ENCODE assay signal across 8 mouse cellular contexts in genomic region chr16:32608712-32609400, GRCm38 (mm10). TPM values are rescaled to one million over a fixed set of nuclear protein-coding genes. Genes with fewer than 3 reads are reported as not detected.
DNase-seq lines count a peak whose midpoint lies in the region; ATAC-seq and TF ChIP-seq lines count a peak whose summit lies in the region.

Gene Tfrc (plus strand): TSS chr16:32608920.

- peak within 1 kb of the TSS; percentile 98 for H3K27ac ChIP-seq in hindbrain, embryonic 10.5 days
- H3K27ac ChIP-seq in lung, postnatal 0 days (ENCODE audit: low read length): peak within 1 kb of the TSS; percentile 43

- no peak for TF ChIP-seq EP300 in lung, postnatal 0 days (IDR thresholded peaks at IDR 0.05)

- peak; percentile 98 for ATAC-seq in frontal cortex, adult (ENCODE audit: low TSS enrichment)
- ATAC-seq in lung, postnatal 0 days: peak; percentile 98

- H3K9me3 ChIP-seq in hindbrain, embryonic 10.5 days: no peaks in the 10 kb centered on the region
- H3K9me3 ChIP-seq in lung, postnatal 0 days (ENCODE audit: low read length): no peaks in the 10 kb centered on the region

- peak within 1 kb of the TSS; percentile 84 for H3K4me2 ChIP-seq in lung, postnatal 0 days (replicated peaks; ENCODE audit: low read depth, low read length)

- DNase-seq in MN1 (ENCODE audit: low spot score): peak; percentile 98
- peak; percentile 98 for DNase-seq in cerebellum, adult 9-10 months
- DNase-seq in hindbrain, embryonic 10.5 days (ENCODE audit: low spot score): peak; percentile 99
- DNase-seq in layer of hippocampus, adult 9-11 months: peak; percentile 97
- peak; percentile 98 for DNase-seq in lung, postnatal 0 days (ENCODE audit: low spot score)
- DNase-seq in ovary, postnatal 14 days (ENCODE audit: low spot score): peak; percentile 88
- peak; percentile 99 for DNase-seq in thymus, postnatal 14 days

- peak; percentile 3; the same call in 1 of the 2 replicates for TF ChIP-seq CTCF in lung, postnatal 0 days (IDR thresholded peaks at IDR 0.05)

- peaks cover 26% of the 10 kb centered on the region for H3K4me1 ChIP-seq in hindbrain, embryonic 10.5 days (replicated peaks)
- H3K4me1 ChIP-seq in lung, postnatal 0 days (ENCODE audit: insufficient read depth, low read depth, low read length): peaks cover 5% of the 10 kb centered on the region; the same call in 1 of the 2 replicates

- WGBS in hindbrain, embryonic 10.5 days: under 1% methylated on average over 70 of the region's 73 CpGs
- WGBS in lung, postnatal 0 days: under 1% methylated on average over 60 of the region's 73 CpGs

- peaks cover 17% of the 10 kb centered on the region; the same call in 1 of the 2 replicates for H3K27me3 ChIP-seq in hindbrain, embryonic 10.5 days (ENCODE audit: insufficient read depth, poor library complexity, severe bottlenecking)
- H3K27me3 ChIP-seq in lung, postnatal 0 days (replicated peaks; ENCODE audit: insufficient read depth, low read length): no peaks in the 10 kb centered on the region

- H3K36me3 ChIP-seq in hindbrain, embryonic 10.5 days: peaks cover 10% of the 10 kb centered on the region; the same call in 1 of the 2 replicates
- H3K36me3 ChIP-seq in lung, postnatal 0 days (ENCODE audit: insufficient read depth, low read length): no peaks in the 10 kb centered on the region

- H3K4me3 ChIP-seq in hindbrain, embryonic 10.5 days: peak within 1 kb of the TSS; percentile 91
- H3K4me3 ChIP-seq in lung, postnatal 0 days (ENCODE audit: low read depth, low read length): peak within 1 kb of the TSS; percentile 66

- H3K9ac ChIP-seq in lung, postnatal 0 days (replicated peaks; ENCODE audit: low read depth): peak within 1 kb of the TSS; percentile 30; the same call in 1 of the 2 replicates

RNA-seq across cellular contexts. Expression of gene Tfrc, which starts in this region (rescaled TPM):
- 42.5 and 69.9 TPM in 2 replicates for polyA plus RNA-seq in hindbrain, embryonic 10.5 days (2016; fragmentation: Nextera tagmentation; extraction: Ambion mirVana)
- 14.6 and 16.0 TPM in 2 replicates for polyA plus RNA-seq in lung, postnatal 0 days (2015; fragmentation: Nextera tagmentation; extraction: Ambion mirVana)

Comparison
In these comparisons a context has a peak if more than half of its experiments do, and no peak if none do; other contexts are left out.
1. Peak in every context shown above with its lines: DNase-seq, ATAC-seq, H3K4me3 ChIP-seq and H3K27ac ChIP-seq.